Mouse (Mus musculus): ENCODE measurements around the gene Ppp1r12c.

- TF ChIP-seq CTCF (IDR thresholded peaks at IDR 0.05; ENCODE audit: extremely low read depth, insufficient read length, insufficient replicate concordance, low read depth, low read length): peak; percentile 93
- no peak for TF ChIP-seq POLR2A (IDR thresholded peaks at IDR 0.05; ENCODE audit: low read depth, low read length)
These were observed 11.8 kb upstream of the Ppp1r12c start for GRCm38 (mm10) chr7:4513236-4513635.
